Mouse (Mus musculus): ENCODE data around the gene Dnajb1. TPM values are rescaled to one million over a fixed set of nuclear protein-coding genes. Genes with fewer than 3 reads are reported as not detected.

Dnajb1 gene
- polyA plus RNA-seq, 1 experiment from 2014 or later, result 34.3 TPM

GRCm38 (mm10) chr8:83653662-83654017 lies 45.6 kb downstream of the Dnajb1 start:
- Histone ChIP-seq H3K9me3 (ENCODE audit: low read length) (no peaks in the 10 kb centered on the region), H3K4me1 (ENCODE audit: insufficient read depth, low read depth, low read length) (peaks cover 8% of the 10 kb centered on the region; the same call in 1 of the 2 replicates), H3K27me3 (replicated peaks; ENCODE audit: insufficient read depth, low read length) (no peaks in the 10 kb centered on the region), H3K9ac (replicated peaks; ENCODE audit: low read depth) (0 out of 2 replicates have a peak overlapping the region, but pooled peaks have one; percentile 82), H3K4me3 (ENCODE audit: low read depth, low read length) (peak overlapping the region; percentile 95; the same call in 1 of the 2 replicates), H3K4me2 (replicated peaks; ENCODE audit: low read depth, low read length) (peak overlapping the region; percentile 75), H3K36me3 (ENCODE audit: insufficient read depth, low read length) (no peaks in the 10 kb centered on the region), H3K27ac (ENCODE audit: low read length) (peak overlapping the region; percentile 91; the same call in 1 of the 2 replicates)
- no peak for ATAC-seq
- 14% methylated on average over 10 of the region's 10 CpGs for WGBS
- DNase-seq (ENCODE audit: low spot score), result peak; percentile 24
- no peak for TF ChIP-seq CTCF (IDR thresholded peaks at IDR 0.05)
- no peak for TF ChIP-seq EP300 (IDR thresholded peaks at IDR 0.05)

DNA sequence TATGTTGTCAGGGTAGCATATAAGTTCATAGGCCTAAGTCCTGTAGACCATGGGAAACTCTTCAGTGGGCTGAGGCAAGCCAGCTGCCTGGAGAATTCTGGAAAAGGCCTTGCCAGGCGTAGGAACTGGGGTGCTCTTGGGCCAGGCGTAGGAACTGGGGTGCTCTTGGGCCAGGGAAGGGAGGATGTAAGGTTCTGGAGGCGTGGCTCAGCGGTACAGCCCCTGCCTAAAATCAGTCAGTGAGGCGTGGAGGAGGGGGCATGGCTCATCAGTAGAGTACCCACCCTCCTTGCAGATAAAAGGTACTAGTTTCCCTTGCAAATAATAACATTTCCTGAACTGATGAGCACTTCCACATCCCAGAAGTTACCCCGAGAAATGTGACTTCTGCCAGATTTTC lies 46.7 kb downstream of the Dnajb1 start:
- H3K27me3 ChIP-seq (replicated peaks; ENCODE audit: insufficient read depth, low read length), result no peaks in the 10 kb centered on the region
- no peak overlapping the region for H3K4me2 ChIP-seq (replicated peaks; ENCODE audit: low read depth, low read length)
- WGBS, result 92% methylated on average over 6 of the region's 6 CpGs
- ATAC-seq (no peak), DNase-seq (ENCODE audit: low spot score) (no peak)
- H3K27ac ChIP-seq (ENCODE audit: low read length), result no peak overlapping the region
- no peaks in the 10 kb centered on the region for H3K9me3 ChIP-seq (ENCODE audit: low read length)
- TF ChIP-seq CTCF (IDR thresholded peaks at IDR 0.05), result no peak
- TF ChIP-seq EP300 (IDR thresholded peaks at IDR 0.05), result no peak
- peaks cover 8% of the 10 kb centered on the region; the same call in 1 of the 2 replicates for H3K4me1 ChIP-seq (ENCODE audit: insufficient read depth, low read depth, low read length)
- H3K4me3 ChIP-seq (ENCODE audit: low read depth, low read length), result no peak overlapping the region
- H3K9ac ChIP-seq (replicated peaks; ENCODE audit: low read depth), result no peak overlapping the region
- no peaks in the 10 kb centered on the region for H3K36me3 ChIP-seq (ENCODE audit: insufficient read depth, low read length)

- DNase-seq (ENCODE audit: low spot score) (no peak), ATAC-seq (no peak)
- WGBS, result 86% methylated on average over 9 of the region's 9 CpGs
- no peak overlapping the region for H3K4me3 ChIP-seq (ENCODE audit: low read depth, low read length)
- no peaks in the 10 kb centered on the region for H3K27me3 ChIP-seq (replicated peaks; ENCODE audit: insufficient read depth, low read length)
- H3K4me1 ChIP-seq (ENCODE audit: insufficient read depth, low read depth, low read length), result peaks cover 15% of the 10 kb centered on the region; the same call in 1 of the 2 replicates
- no peak overlapping the region for H3K9ac ChIP-seq (replicated peaks; ENCODE audit: low read depth)
- TF ChIP-seq CTCF (IDR thresholded peaks at IDR 0.05), result no peak
- H3K36me3 ChIP-seq (ENCODE audit: insufficient read depth, low read length), result no peaks in the 10 kb centered on the region
- no peak overlapping the region for H3K4me2 ChIP-seq (replicated peaks; ENCODE audit: low read depth, low read length)
- H3K9me3 ChIP-seq (ENCODE audit: low read length), result no peaks in the 10 kb centered on the region
- no peak overlapping the region for H3K27ac ChIP-seq (ENCODE audit: low read length)
Measured at GRCm38 (mm10) chr8:83656043-83656442, 48.0 kb downstream of the Dnajb1 start.

GRCm38 (mm10) chr8:83656484-83657246 lies 48.7 kb downstream of the Dnajb1 start:
- DNase-seq (ENCODE audit: low spot score) (peak; percentile 81), ATAC-seq (peak; percentile 47)
- Histone ChIP-seq H3K27me3 (replicated peaks; ENCODE audit: insufficient read depth, low read length) (no peaks in the 10 kb centered on the region), H3K36me3 (ENCODE audit: insufficient read depth, low read length) (no peaks in the 10 kb centered on the region), H3K4me3 (ENCODE audit: low read depth, low read length) (no peak overlapping the region), H3K4me2 (replicated peaks; ENCODE audit: low read depth, low read length) (no peak overlapping the region), H3K4me1 (ENCODE audit: insufficient read depth, low read depth, low read length) (peaks cover 19% of the 10 kb centered on the region; the same call in 1 of the 2 replicates), H3K9ac (replicated peaks; ENCODE audit: low read depth) (no peak overlapping the region), H3K27ac (ENCODE audit: low read length) (peak overlapping the region; percentile 17), H3K9me3 (ENCODE audit: low read length) (no peaks in the 10 kb centered on the region)
- TF ChIP-seq EP300 (IDR thresholded peaks at IDR 0.05) (peak; percentile 71; the same call in 1 of the 2 replicates), CTCF (IDR thresholded peaks at IDR 0.05) (peak; percentile 67)
- 59% methylated on average over 13 of the region's 13 CpGs for WGBS

DNA sequence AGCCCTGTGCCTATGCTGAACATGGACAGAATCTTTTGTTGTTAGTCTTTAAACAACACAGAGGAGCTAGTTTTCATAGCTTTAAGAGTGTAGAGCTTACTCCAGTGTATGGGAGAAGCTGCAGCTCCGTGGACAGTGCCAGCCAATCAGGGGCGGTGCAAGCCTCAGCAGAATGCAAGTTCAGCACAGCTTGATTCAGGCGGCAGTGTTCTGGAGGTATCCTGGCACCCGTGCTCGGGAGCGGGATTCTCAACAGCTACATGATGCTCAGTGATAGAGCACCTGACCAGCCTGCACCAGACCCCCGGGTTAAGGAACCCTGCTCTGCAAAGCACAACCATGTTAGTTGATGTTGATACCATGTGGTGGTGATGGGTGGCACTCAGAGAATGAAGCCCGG lies 52.6 kb downstream of the Dnajb1 start:
- TF ChIP-seq EP300 (IDR thresholded peaks at IDR 0.05) (no peak), CTCF (IDR thresholded peaks at IDR 0.05) (no peak)
- H3K36me3 ChIP-seq (ENCODE audit: insufficient read depth, low read length), result no peaks in the 10 kb centered on the region
- ATAC-seq (no peak), DNase-seq (ENCODE audit: low spot score) (no peak)
- peaks cover 21% of the 10 kb centered on the region; the same call in 1 of the 2 replicates for H3K4me1 ChIP-seq (ENCODE audit: insufficient read depth, low read depth, low read length)
- H3K27me3 ChIP-seq (replicated peaks; ENCODE audit: insufficient read depth, low read length), result no peaks in the 10 kb centered on the region
- H3K9ac ChIP-seq (replicated peaks; ENCODE audit: low read depth), result peak overlapping the region; percentile 23; the same call in 1 of the 2 replicates
- peak overlapping the region; percentile 43; the same call in 1 of the 2 replicates for H3K4me2 ChIP-seq (replicated peaks; ENCODE audit: low read depth, low read length)
- no peak overlapping the region for H3K4me3 ChIP-seq (ENCODE audit: low read depth, low read length)
- WGBS, result 18% methylated on average over 8 of the region's 8 CpGs
- H3K27ac ChIP-seq (ENCODE audit: low read length), result no peak overlapping the region
- H3K9me3 ChIP-seq (ENCODE audit: low read length), result no peaks in the 10 kb centered on the region

DNA sequence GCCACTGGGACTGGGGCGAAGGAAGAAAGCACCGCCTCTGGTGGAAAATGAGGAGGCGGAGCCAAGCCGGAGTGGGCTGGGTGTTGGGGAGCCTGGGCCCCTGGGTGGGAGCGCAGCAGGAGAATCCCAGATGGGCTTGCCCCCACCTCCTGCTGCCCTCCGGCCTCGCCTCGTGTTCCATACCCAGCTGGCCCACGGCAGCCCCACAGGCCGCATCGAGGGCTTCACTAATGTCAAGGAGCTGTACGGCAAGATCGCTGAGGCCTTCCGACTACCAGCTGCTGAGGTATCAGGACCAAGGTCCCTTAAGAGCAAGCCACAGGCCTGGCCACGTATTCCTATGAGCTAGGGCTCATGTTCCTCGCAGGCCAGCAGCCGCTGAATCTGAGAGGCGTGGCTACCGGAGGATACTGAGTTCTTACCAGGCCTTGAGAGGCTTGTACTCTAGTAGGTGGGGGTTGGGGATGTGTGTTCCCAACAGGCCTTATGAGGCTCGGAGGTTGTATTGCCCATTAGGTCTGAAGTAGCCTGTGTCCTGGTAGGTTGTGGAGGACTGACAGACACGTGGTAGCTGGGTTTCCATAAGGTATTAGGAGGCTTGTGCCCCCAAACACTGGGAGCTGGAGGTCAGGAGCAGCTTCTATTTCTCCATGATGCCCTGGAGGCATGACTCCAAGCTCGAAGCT lies 53.1 kb downstream of the Dnajb1 start:
- peaks cover 21% of the 10 kb centered on the region; the same call in 1 of the 2 replicates for H3K4me1 ChIP-seq (ENCODE audit: insufficient read depth, low read depth, low read length)
- H3K36me3 ChIP-seq (ENCODE audit: insufficient read depth, low read length), result no peaks in the 10 kb centered on the region
- TF ChIP-seq CTCF (IDR thresholded peaks at IDR 0.05) (no peak), EP300 (IDR thresholded peaks at IDR 0.05) (no peak)
- peak overlapping the region; percentile 43 for H3K4me2 ChIP-seq (replicated peaks; ENCODE audit: low read depth, low read length)
- H3K9ac ChIP-seq (replicated peaks; ENCODE audit: low read depth), result peak overlapping the region; percentile 23; the same call in 1 of the 2 replicates
- peak overlapping the region; percentile 52; the same call in 1 of the 2 replicates for H3K27ac ChIP-seq (ENCODE audit: low read length)
- WGBS, result 22% methylated on average over 22 of the region's 22 CpGs
- DNase-seq (ENCODE audit: low spot score), result peak; percentile 72
- no peak for ATAC-seq
- H3K9me3 ChIP-seq (ENCODE audit: low read length), result no peaks in the 10 kb centered on the region
- H3K27me3 ChIP-seq (replicated peaks; ENCODE audit: insufficient read depth, low read length), result no peaks in the 10 kb centered on the region
- no peak overlapping the region for H3K4me3 ChIP-seq (ENCODE audit: low read depth, low read length)

Other genes starting within 250 kb of the Dnajb1 start
- 0.07 and 0.11 TPM in 2 replicates for gene Clgn, start 218.3 kb upstream of the Dnajb1 start, polyA plus RNA-seq (2015; fragmentation: Nextera tagmentation; extraction: Ambion mirVana)
- 80.5 and 95.1 TPM in 2 replicates for gene Scoc, start 149.8 kb upstream of the Dnajb1 start, polyA plus RNA-seq (2015; fragmentation: Nextera tagmentation; extraction: Ambion mirVana)
- gene Olfr370, start 72.4 kb upstream of the Dnajb1 start, polyA plus RNA-seq (2015; fragmentation: Nextera tagmentation; extraction: Ambion mirVana), result not detected in 2 replicates
- gene Ndufb7, start 41.5 kb upstream of the Dnajb1 start, polyA plus RNA-seq (2015; fragmentation: Nextera tagmentation; extraction: Ambion mirVana), result 258 and 286 TPM in 2 replicates
- 273 and 293 TPM in 2 replicates for gene Tecr, start 222 bp upstream of the Dnajb1 start, polyA plus RNA-seq (2015; fragmentation: Nextera tagmentation; extraction: Ambion mirVana)
- 123 and 134 TPM in 2 replicates for gene Gipc1, start 44.5 kb downstream of the Dnajb1 start, polyA plus RNA-seq (2015; fragmentation: Nextera tagmentation; extraction: Ambion mirVana)
- gene Ptger1, start 58.5 kb downstream of the Dnajb1 start, polyA plus RNA-seq (2015; fragmentation: Nextera tagmentation; extraction: Ambion mirVana), result 1.3 and 1.4 TPM in 2 replicates
- 32.2 and 34.4 TPM in 2 replicates for gene Pkn1, start 91.0 kb downstream of the Dnajb1 start, polyA plus RNA-seq (2015; fragmentation: Nextera tagmentation; extraction: Ambion mirVana)
- 51.0 and 53.9 TPM in 2 replicates for gene Ddx39, start 107.0 kb downstream of the Dnajb1 start, polyA plus RNA-seq (2015; fragmentation: Nextera tagmentation; extraction: Ambion mirVana)
- gene Adgre5, start 133.1 kb downstream of the Dnajb1 start, polyA plus RNA-seq (2015; fragmentation: Nextera tagmentation; extraction: Ambion mirVana), result 145 and 146 TPM in 2 replicates

Data from lung, postnatal 0 days (tissue).